Mouse (Mus musculus) bone marrow, adult 2 months (tissue): Measurements from ENCODE around the gene Mib2. TPM values are rescaled to one million over a fixed set of nuclear protein-coding genes. Genes with fewer than 3 reads are reported as not detected.
"Not testable (repeated sequence)": the region's sequence is repeated elsewhere in the genome, so short reads cannot be mapped to it uniquely, and the experiment has no call there.

ENCODE experiments used
- H3K27ac ChIP-seq: fragments of 200-500 bp; 2 replicates; pipeline ENCODE4 v1.5.1; 2012; ENCODE audit warnings: low read depth, mild to moderate bottlenecking, control low read depth, inconsistent platforms, low read length; ENCODE audit not compliant: control insufficient read depth, poor library complexity, insufficient read depth
- H3K4me1 ChIP-seq: fragments of 200-500 bp; 2 replicates; pipeline ENCODE4 v1.6.1; 2011; ENCODE audit warnings: low read length; ENCODE audit not compliant: control insufficient read depth, insufficient read depth
- H3K4me3 ChIP-seq: fragments of 200-500 bp; replicated peaks from 2 replicates; pipeline ENCODE3; 2011; ENCODE audit warnings: mild to moderate bottlenecking, low read depth, low read length, control low read depth; ENCODE audit not compliant: control insufficient read depth
- CTCF ChIP-seq: fragments of 200-500 bp; IDR thresholded peaks from 2 replicates; pipeline ENCODE4 v1.5.1; 2011; ENCODE audit warnings: low read length, control low read depth; ENCODE audit not compliant: control insufficient read depth, insufficient read depth
- POLR2A ChIP-seq: fragments of 200-500 bp; IDR thresholded peaks from 2 replicates; pipeline ENCODE4 v1.6.1; 2011; ENCODE audit warnings: low read depth, mild to moderate bottlenecking, control low read depth, low read length, borderline replicate concordance; ENCODE audit not compliant: control insufficient read depth
- WGBS: fragments of 180-500 bp; shearing (Covaris S2); methylation state at CpG from one replicate; pipeline ENCODE4 v1.1.7; 2018; 5-methylcytosine and 5-hydroxymethylcytosine counted together
- polyA plus RNA-seq: library from polyadenylated mRNA; stranded (reverse); fragments of >200 nt; gene quantifications from 2 replicates; pipeline ENCODE4 v1.2.4, GENCODE M21; 2011; ENCODE audit warnings: low replicate concordance; ENCODE audit not compliant: missing spikeins, insufficient read depth, insufficient read length

Mib2 gene
- polyA plus RNA-seq, 1 experiment = 29.1 TPM

DNA sequence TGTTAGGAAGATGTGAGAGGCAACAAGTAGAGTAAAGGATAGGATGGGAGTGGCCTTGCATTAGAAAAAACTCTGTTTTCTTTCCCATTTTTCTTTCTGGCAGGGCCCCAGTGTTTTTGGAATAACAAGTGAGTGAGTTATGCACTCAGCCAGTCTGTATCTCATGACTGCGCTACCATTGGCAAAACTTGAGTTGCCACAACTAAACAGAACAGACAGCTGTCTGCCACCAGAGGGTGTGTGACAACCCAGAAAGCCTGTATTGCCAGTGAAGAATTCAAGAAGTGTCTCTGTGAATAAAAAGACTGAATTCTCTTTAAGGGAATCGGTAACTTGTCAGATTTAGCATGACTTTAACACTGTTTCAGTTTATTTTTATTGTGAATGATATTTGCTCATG is 7.0 kb upstream of the Mib2 start:
- Histone ChIP-seq H3K4me3 (no peak overlapping the region), H3K27ac (no peak overlapping the region), H3K4me1 (no peaks in the 10 kb centered on the region)
- TF ChIP-seq CTCF = no peak
- no peak for TF ChIP-seq POLR2A
- 60% methylated on average over 2 of the region's 2 CpGs for WGBS

DNA sequence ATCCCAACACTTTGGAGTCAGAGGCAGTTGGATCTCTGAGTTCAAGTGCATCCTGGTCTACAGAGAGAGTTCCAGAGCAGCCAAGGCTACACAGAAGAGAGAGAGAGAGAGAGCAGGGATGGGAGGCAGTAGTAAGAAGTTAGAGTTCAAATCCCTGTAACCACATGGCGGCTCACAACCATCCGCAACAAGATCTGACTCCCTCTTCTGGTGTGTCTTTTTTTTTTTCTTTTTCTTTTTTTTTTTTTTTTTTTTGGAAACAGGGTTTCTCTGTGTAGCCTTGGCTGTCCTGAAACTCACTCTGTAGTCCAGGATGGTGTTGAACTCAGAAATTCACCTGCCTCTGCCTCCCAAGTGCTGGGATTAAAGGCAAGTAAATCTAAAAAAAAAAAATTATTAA is 3.1 kb upstream of the Mib2 start:
- TF ChIP-seq CTCF (no peak), POLR2A (no peak)
- 43% methylated on average over 2 of the region's 2 CpGs for whole genome bisulfite sequencing
- no peak overlapping the region for H3K27ac ChIP-seq
- no peak overlapping the region for H3K4me3 ChIP-seq
- no peaks in the 10 kb centered on the region; the same call in 1 of the 2 replicates for H3K4me1 ChIP-seq

DNA sequence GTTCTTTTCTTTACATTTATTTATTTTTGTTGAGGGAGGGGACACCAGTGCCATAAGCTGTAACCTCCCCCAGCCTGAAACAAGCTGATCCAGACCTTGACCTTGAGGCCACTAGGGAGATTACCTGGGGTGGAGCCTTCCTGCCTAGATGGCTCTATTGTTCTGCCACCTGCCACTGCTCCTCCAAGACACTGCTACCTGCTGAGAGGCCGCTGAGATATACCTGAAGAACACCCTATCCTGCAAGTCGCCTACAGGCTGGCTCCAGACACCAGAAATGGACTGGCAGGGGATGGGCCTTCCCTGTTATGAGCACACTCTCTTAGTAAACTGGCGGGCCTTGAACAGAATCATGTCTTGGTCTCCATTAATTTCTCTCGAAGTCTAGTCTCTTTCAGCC is 1.2 kb upstream of the Mib2 start:
- not testable (repeated sequence) for H3K4me1 ChIP-seq, H3K4me3 ChIP-seq, H3K27ac ChIP-seq
- 77% methylated on average over 4 of the region's 4 CpGs for WGBS

GRCm38 (mm10) chr4:155669598-155670075 is 639 bp upstream of the Mib2 start:
- H3K27ac ChIP-seq = no peak overlapping the region

DNA sequence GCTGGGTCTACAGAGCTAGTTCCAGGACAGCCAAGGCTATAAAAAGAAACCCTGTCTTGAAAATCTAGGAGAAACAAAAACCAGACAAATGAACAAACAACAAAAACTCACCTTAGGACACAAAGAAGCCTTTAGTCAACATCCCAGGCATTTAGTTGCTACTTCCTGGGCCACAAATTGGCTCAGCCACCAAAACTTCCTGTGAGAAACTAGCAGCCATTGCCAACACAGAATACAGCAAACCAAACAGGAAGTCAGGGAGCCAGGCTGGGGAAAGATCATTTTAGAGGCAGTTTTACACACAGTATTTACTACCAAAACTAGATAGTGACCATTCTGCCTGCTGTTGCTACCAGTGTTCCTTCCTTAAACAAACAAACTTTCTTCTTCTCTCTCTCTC is 2.1 kb downstream of the Mib2 start:
- H3K4me1 ChIP-seq = no peaks in the 10 kb centered on the region; the same call in 1 of the 2 replicates
- no peak overlapping the region; the same call in 1 of the 2 replicates for H3K27ac ChIP-seq
- TF ChIP-seq CTCF (no peak), POLR2A (no peak)
- no peak overlapping the region for H3K4me3 ChIP-seq

More at GRCm38 (mm10) chr4:155669598-155670075, 639 bp upstream of the Mib2 start:
- WGBS = 4% methylated on average over 8 of the region's 8 CpGs
- peak overlapping the region; percentile 81 for H3K4me3 ChIP-seq
- TF ChIP-seq POLR2A (no peak), CTCF (no peak)
- H3K4me1 ChIP-seq = no peaks in the 10 kb centered on the region; the same call in 1 of the 2 replicates

GRCm38 (mm10) chr4:155660641-155661040 is 8.4 kb downstream of the Mib2 start:
- Histone ChIP-seq H3K4me1 (no peaks in the 10 kb centered on the region), H3K4me3 (no peak overlapping the region), H3K27ac (no peak overlapping the region)
- 89% methylated on average over 12 of the region's 12 CpGs for WGBS
- no peak for TF ChIP-seq CTCF
- no peak for TF ChIP-seq POLR2A

- TF ChIP-seq CTCF = no peak
- TF ChIP-seq POLR2A = no peak
- H3K4me3 ChIP-seq = no peak overlapping the region
- no peaks in the 10 kb centered on the region for H3K4me1 ChIP-seq
- H3K27ac ChIP-seq = no peak overlapping the region
- WGBS = 91% methylated on average over 10 of the region's 10 CpGs
These were observed 10.0 kb downstream of the Mib2 start for GRCm38 (mm10) chr4:155658961-155659360.

DNA sequence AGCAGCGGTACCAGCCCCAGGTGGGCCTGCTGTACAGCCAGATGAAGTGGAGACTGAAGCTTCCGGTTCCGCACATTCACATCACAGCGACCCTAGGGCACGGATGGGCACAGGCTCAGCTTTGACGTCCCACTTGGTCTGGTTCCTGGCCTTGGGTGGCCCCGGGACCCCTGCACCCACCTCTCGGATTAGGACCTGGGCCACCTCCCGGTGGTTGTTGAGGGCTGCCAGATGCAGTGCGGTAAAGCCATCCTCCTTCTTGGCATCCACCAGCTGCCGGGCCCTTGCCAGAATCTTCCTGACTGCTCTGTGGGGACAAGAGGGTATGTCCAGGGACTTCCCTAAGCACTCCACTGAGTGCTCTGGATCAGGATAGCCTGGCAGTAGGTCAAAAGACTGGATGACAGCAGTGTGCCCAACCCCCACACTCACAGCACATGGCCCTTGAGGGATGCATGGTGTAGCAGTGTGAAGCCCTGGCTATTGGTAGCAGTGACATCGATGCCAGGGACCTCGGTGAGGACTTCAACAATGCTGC is 12.7 kb downstream of the Mib2 start:
- Histone ChIP-seq H3K4me3 (no peak overlapping the region), H3K4me1 (peaks cover 2% of the 10 kb centered on the region; the same call in 1 of the 2 replicates), H3K27ac (no peak overlapping the region)
- TF ChIP-seq CTCF = no peak
- TF ChIP-seq POLR2A = no peak
- WGBS = 93% methylated on average over 13 of the region's 13 CpGs
